Mouse (Mus musculus) forebrain, embryonic 14.5 days (tissue): ENCODE measurements around the gene Zcchc12. TPM values are rescaled to one million over a fixed set of nuclear protein-coding genes. Genes with fewer than 3 reads are reported as not detected.

Source experiments
- polyA plus RNA-seq: library from polyadenylated mRNA; unstranded; fragments of >200 nt; fragmentation: Nextera tagmentation; extraction: Ambion mirVana; gene quantifications from 2 replicates; pipeline ENCODE4 v1.2.1, GENCODE M21; 2014

Zcchc12 gene
- polyA plus RNA-seq, 1 experiment from 2014 or later: 202 TPM

Other genes starting within 250 kb of the Zcchc12 start
- 5.2 and 7.7 TPM in 2 replicates for gene Il13ra1, start 83.8 kb upstream of the Zcchc12 start, polyA plus RNA-seq
- 0.98 and 1.3 TPM in 2 replicates for gene Lonrf3, start 132.4 kb downstream of the Zcchc12 start, polyA plus RNA-seq
- gene Gm6268, start 205.4 kb downstream of the Zcchc12 start, polyA plus RNA-seq: not detected in 2 replicates